Mouse (Mus musculus): ENCODE data around the gene Dennd1b. TPM values are rescaled to one million over a fixed set of nuclear protein-coding genes. Genes with fewer than 3 reads are reported as not detected.

Gene Dennd1b
- polyA plus RNA-seq, 1 experiment: 0.81 TPM

- TF ChIP-seq FOSL1 (IDR thresholded peaks at IDR 0.05; ENCODE audit: insufficient read depth, low read length, poor library complexity, severe bottlenecking) (no peak), USF1 (IDR thresholded peaks at IDR 0.05; ENCODE audit: low read depth) (no peak), CTCF (IDR thresholded peaks at IDR 0.05; ENCODE audit: control insufficient read depth, insufficient read depth, insufficient read length) (no peak), MYOD1 (IDR thresholded peaks at IDR 0.05; ENCODE audit: control insufficient read depth, insufficient read length, low read depth) (no peak), CEBPB (IDR thresholded peaks at IDR 0.05; ENCODE audit: low read depth) (no peak), MAX (IDR thresholded peaks at IDR 0.05) (no peak), MYOG (IDR thresholded peaks at IDR 0.05; ENCODE audit: control insufficient read depth, extremely low read depth, insufficient read length) (no peak)
- H3ac ChIP-seq (ENCODE audit: control insufficient read depth, insufficient read length, low read depth): no peak overlapping the region
- H3K36me3 ChIP-seq (ENCODE audit: control insufficient read depth, insufficient read depth): no peaks in the 10 kb centered on the region
- no peaks in the 10 kb centered on the region for H3K79me2 ChIP-seq (ENCODE audit: control insufficient read depth, insufficient read depth)
- no peaks in the 10 kb centered on the region for H3K79me3 ChIP-seq (ENCODE audit: low read depth)
- no peak overlapping the region for H3K4me3 ChIP-seq (ENCODE audit: insufficient read depth, poor library complexity, severe bottlenecking)
- H3K27me3 ChIP-seq (ENCODE audit: control insufficient read depth, insufficient read depth, insufficient read length): no peaks in the 10 kb centered on the region
These were observed 6.1 kb upstream of the Dennd1b start for GRCm38 (mm10) chr1:138957111-138957510.

GRCm38 (mm10) chr1:138958863-138959262 lies 4.4 kb upstream of the Dennd1b start:
- TF ChIP-seq CTCF (IDR thresholded peaks at IDR 0.05; ENCODE audit: control insufficient read depth, insufficient read depth, insufficient read length) (no peak), FOSL1 (IDR thresholded peaks at IDR 0.05; ENCODE audit: insufficient read depth, low read length, poor library complexity, severe bottlenecking) (no peak)
- Histone ChIP-seq H3ac (ENCODE audit: control insufficient read depth, insufficient read length, low read depth) (no peak overlapping the region), H3K79me2 (ENCODE audit: control insufficient read depth, insufficient read depth) (no peaks in the 10 kb centered on the region), H3K4me3 (ENCODE audit: insufficient read depth, poor library complexity, severe bottlenecking) (no peak overlapping the region), H3K27me3 (ENCODE audit: control insufficient read depth, insufficient read depth, insufficient read length) (no peaks in the 10 kb centered on the region), H3K36me3 (ENCODE audit: control insufficient read depth, insufficient read depth) (no peaks in the 10 kb centered on the region), H3K79me3 (ENCODE audit: low read depth) (no peaks in the 10 kb centered on the region)

- no peaks in the 10 kb centered on the region for H3K36me3 ChIP-seq (ENCODE audit: control insufficient read depth, insufficient read depth)
- H3ac ChIP-seq (ENCODE audit: control insufficient read depth, insufficient read length, low read depth): no peak overlapping the region
- H3K79me2 ChIP-seq (ENCODE audit: control insufficient read depth, insufficient read depth): peaks cover 9% of the 10 kb centered on the region
- H3K27me3 ChIP-seq (ENCODE audit: control insufficient read depth, insufficient read depth, insufficient read length): no peaks in the 10 kb centered on the region
- TF ChIP-seq CTCF (IDR thresholded peaks at IDR 0.05; ENCODE audit: control insufficient read depth, insufficient read depth, insufficient read length) (no peak), MAX (IDR thresholded peaks at IDR 0.05) (no peak), MYOD1 (IDR thresholded peaks at IDR 0.05; ENCODE audit: control insufficient read depth, insufficient read length, low read depth) (no peak), CEBPB (IDR thresholded peaks at IDR 0.05; ENCODE audit: low read depth) (no peak), MYOG (IDR thresholded peaks at IDR 0.05; ENCODE audit: control insufficient read depth, extremely low read depth, insufficient read length) (no peak), USF1 (IDR thresholded peaks at IDR 0.05; ENCODE audit: low read depth) (no peak), FOSL1 (IDR thresholded peaks at IDR 0.05; ENCODE audit: insufficient read depth, low read length, poor library complexity, severe bottlenecking) (no peak)
- no peak overlapping the region for H3K4me3 ChIP-seq (ENCODE audit: insufficient read depth, poor library complexity, severe bottlenecking)
- no peaks in the 10 kb centered on the region for H3K79me3 ChIP-seq (ENCODE audit: low read depth)
These were observed 3.2 kb upstream of the Dennd1b start for GRCm38 (mm10) chr1:138959903-138960483.

GRCm38 (mm10) chr1:138962266-138963101 lies 751 bp upstream of the Dennd1b start:
- H3ac ChIP-seq (ENCODE audit: control insufficient read depth, insufficient read length, low read depth): no peak overlapping the region
- peaks cover 8% of the 10 kb centered on the region for H3K36me3 ChIP-seq (ENCODE audit: control insufficient read depth, insufficient read depth)
- H3K79me3 ChIP-seq (ENCODE audit: low read depth): peaks cover 7% of the 10 kb centered on the region
- H3K4me3 ChIP-seq (ENCODE audit: insufficient read depth, poor library complexity, severe bottlenecking): peak overlapping the region; percentile 43
- H3K27me3 ChIP-seq (ENCODE audit: control insufficient read depth, insufficient read depth, insufficient read length): no peaks in the 10 kb centered on the region
- peak; percentile 60 for TF ChIP-seq CEBPB (IDR thresholded peaks at IDR 0.05; ENCODE audit: low read depth)
- TF ChIP-seq MAX (IDR thresholded peaks at IDR 0.05): peak; percentile 53
- TF ChIP-seq FOSL1 (IDR thresholded peaks at IDR 0.05; ENCODE audit: insufficient read depth, low read length, poor library complexity, severe bottlenecking): peak; percentile 64
- no peak for TF ChIP-seq CTCF (IDR thresholded peaks at IDR 0.05; ENCODE audit: control insufficient read depth, insufficient read depth, insufficient read length)
- no peak for TF ChIP-seq MYOD1 (IDR thresholded peaks at IDR 0.05; ENCODE audit: control insufficient read depth, insufficient read length, low read depth)
- TF ChIP-seq MYOG (IDR thresholded peaks at IDR 0.05; ENCODE audit: control insufficient read depth, extremely low read depth, insufficient read length): no peak
- TF ChIP-seq USF1 (IDR thresholded peaks at IDR 0.05; ENCODE audit: low read depth): no peak
- H3K79me2 ChIP-seq (ENCODE audit: control insufficient read depth, insufficient read depth): peaks cover 17% of the 10 kb centered on the region

GRCm38 (mm10) chr1:138963868-138964458 lies 728 bp downstream of the Dennd1b start:
- peak overlapping the region; percentile 87 for H3ac ChIP-seq (ENCODE audit: control insufficient read depth, insufficient read length, low read depth)
- H3K4me3 ChIP-seq (ENCODE audit: insufficient read depth, poor library complexity, severe bottlenecking): peak overlapping the region; percentile 43
- H3K79me2 ChIP-seq (ENCODE audit: control insufficient read depth, insufficient read depth): peaks cover 17% of the 10 kb centered on the region
- TF ChIP-seq MAX (IDR thresholded peaks at IDR 0.05): no peak
- no peak for TF ChIP-seq USF1 (IDR thresholded peaks at IDR 0.05; ENCODE audit: low read depth)
- TF ChIP-seq MYOD1 (IDR thresholded peaks at IDR 0.05; ENCODE audit: control insufficient read depth, insufficient read length, low read depth): no peak
- TF ChIP-seq CTCF (IDR thresholded peaks at IDR 0.05; ENCODE audit: control insufficient read depth, insufficient read depth, insufficient read length): no peak
- TF ChIP-seq CEBPB (IDR thresholded peaks at IDR 0.05; ENCODE audit: low read depth): no peak
- no peaks in the 10 kb centered on the region for H3K27me3 ChIP-seq (ENCODE audit: control insufficient read depth, insufficient read depth, insufficient read length)
- H3K79me3 ChIP-seq (ENCODE audit: low read depth): peaks cover 7% of the 10 kb centered on the region
- H3K36me3 ChIP-seq (ENCODE audit: control insufficient read depth, insufficient read depth): peaks cover 18% of the 10 kb centered on the region
